Mouse (Mus musculus) mesoderm, embryonic 11.5 days (tissue): Measurements from ENCODE around the gene Ufd1.

Source experiments
- DNase-seq: peaks from one replicate; pipeline ENCODE4 v3.0.0-alpha.2; 2012; ENCODE audit warnings: low read depth, low spot score

The Ufd1 gene

GRCm38 (mm10) chr16:18811468-18812384 lies at the start of gene Ufd1, which contains the start of gene Cdc45:
Gene Ufd1, plus strand, starts transcription at chr16:18811779.
Gene Cdc45, minus strand, starts transcription at chr16:18811987.
- peak; percentile 96 for DNase-seq

DNA sequence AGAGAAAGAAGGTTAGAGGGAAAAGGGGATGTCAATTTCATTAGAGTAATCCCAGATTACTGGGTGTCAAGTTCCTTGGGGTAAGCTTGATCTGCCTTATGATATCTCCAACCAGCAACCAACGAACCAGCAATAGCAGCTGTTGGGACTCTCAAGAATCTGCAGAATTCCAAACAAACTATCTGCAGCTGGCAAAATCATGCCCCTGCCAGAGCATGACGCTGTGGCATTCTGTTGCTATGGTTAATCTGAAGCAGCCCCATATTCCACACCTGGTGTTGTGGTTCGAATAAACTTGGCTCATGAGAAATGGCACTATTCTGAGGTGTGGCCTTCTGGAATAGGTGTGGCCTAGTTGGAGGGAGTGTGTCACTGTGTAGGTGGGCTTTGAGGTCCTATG lies 48.6 kb upstream of the Ufd1 start:
- no peak for DNase-seq

DNA sequence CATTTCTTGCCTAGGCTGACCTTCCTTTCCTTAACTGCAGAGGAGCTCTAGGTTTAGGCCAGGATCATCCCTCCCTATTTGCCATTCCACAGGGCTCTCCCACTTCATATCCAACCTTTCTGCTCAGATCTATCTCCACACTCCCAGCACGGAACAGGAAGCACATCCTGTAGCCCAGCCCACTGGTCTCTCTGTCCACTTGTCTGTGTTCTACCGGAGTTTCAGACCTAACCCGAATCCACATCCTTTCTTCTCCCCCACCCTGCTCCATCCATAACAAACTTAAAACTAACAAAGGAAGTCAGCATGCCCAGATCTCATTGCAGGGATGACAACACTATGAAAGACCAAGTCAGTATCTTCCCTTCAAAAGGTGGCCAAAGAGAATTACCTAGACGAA lies 45.2 kb upstream of the Ufd1 start:
- no peak for DNase-seq

GRCm38 (mm10) chr16:18769501-18769900 lies 42.1 kb upstream of the Ufd1 start:
- DNase-seq: no peak

DNA sequence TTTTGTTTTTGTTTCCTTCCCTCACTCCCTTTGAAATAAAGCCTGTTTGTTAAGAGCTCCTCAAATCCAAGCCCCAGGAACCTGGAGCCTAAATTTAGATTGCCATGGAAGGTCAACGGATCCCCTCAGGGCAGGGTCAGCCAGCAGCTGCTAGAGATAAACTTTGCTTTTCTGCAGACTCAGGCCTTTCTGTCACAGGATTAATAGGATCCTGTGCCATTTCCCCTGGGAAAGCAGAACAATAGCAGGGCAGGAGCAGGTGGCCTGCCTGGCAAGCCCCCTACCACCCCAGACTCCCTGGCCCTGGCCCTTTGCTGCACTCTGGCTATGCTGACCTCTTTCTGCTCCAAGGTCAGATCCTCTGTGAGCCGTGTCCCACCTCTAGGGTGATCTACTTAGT lies 37.6 kb upstream of the Ufd1 start:
- DNase-seq: peak; percentile 59

DNA sequence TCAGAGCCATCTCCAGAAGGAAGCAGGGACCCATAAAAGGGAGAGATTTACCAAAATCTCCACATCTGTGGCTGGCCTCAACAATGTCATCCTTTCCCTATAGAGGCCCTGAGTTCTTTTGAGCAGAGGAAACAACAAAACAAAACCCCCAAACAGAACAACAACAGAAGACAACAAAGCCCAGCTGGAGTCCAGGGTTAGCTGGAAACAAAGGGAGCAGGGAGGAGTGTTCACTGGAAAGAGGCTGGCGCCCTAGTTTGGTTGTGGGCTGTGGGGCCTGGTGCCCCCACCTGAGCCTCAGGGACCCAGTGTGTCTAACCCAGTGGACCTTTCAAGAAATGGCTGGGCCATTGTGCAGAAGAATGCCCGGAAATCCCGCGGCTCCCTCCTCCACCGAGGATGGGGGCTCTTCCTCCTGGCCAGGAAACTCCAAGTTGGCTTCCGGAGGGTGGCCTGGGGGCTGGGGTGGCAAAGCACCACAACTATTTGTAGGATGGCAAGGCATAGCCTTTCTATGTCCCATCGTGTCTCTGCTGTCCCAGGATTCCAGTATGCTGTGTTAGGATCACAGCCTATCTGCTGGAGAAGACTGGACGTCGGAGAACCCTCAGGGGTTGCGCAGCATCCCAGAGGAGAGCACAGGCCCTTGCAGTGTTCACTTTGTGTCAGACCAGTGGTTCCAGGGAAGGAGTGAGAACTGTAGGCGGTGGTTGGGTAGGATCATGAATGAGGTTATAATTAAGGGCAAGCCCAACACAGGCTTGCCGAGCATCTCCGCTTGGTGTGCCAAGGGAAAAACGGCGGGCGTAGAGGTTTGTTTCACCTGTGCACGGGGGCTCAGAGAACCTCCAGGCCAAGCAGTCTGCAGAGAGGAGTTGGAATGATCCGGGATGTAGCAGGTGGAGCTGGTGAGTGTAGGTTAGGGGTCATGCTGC lies 35.7 kb upstream of the Ufd1 start:
- DNase-seq: no peak

DNA sequence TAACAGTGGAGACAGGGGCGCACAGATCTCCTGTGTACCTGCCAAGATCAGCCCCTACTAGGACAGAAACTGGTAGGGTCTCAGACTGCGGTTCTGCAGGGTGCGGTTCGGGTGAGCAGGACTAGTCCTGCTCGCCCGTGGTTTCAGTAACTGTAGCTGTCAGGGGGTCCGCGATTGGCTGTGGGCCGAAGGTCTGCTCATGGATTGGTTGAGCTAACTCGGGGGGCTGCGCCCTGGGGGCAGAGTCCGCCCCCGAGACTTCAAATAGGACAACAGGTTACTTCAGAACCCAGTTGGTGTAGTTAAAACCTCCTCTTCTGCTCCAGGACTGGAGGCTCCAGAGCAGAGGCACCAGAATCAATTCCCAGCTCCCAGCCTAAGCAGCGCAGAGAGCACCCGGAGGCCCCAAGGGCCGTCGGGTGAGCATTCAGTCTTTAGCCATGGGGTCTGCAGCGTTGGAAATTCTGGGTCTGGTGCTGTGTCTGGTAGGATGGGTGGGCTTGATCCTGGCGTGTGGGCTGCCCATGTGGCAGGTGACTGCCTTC lies 35.0 kb upstream of the Ufd1 start, which contains the start of gene Cldn5:
TSS of gene Cldn5 (plus strand) at position 292 of the 545 bp plus-strand sequence.
- DNase-seq: peak; percentile 56

DNA sequence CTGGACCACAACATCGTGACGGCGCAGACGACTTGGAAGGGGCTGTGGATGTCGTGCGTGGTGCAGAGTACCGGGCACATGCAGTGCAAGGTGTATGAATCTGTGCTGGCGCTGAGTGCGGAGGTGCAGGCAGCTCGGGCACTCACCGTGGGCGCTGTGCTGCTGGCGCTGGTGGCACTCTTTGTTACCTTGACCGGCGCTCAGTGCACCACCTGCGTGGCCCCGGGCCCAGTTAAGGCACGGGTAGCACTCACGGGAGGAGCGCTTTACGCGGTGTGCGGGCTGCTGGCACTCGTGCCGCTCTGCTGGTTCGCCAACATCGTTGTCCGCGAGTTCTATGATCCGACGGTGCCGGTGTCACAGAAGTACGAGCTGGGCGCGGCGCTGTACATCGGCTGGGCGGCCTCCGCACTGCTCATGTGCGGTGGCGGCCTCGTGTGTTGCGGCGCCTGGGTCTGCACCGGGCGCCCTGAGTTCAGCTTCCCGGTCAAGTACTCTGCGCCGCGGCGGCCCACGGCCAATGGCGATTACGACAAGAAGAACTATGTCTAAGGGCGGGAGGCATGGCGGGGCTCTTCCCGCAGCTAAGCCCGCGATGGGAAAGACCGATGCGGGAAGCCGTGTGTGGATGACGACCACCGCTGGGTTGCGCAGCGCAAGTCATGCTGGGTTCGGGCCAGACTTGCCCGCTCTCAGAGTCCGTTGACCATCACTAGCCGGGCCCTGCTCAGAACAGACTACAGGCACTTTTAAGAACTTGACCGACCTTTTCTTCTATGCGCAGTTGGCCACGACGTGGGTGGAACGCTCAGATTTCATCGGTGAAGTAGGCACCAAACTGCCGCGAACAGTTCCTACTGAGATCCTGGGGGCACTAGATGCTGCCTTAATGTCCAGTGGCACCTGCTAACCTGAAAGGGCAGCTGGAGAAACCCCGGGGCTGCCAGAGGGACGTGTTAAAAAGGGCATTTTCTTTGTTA lies 34.2 kb upstream of the Ufd1 start:
- peak; percentile 25 for DNase-seq

DNA sequence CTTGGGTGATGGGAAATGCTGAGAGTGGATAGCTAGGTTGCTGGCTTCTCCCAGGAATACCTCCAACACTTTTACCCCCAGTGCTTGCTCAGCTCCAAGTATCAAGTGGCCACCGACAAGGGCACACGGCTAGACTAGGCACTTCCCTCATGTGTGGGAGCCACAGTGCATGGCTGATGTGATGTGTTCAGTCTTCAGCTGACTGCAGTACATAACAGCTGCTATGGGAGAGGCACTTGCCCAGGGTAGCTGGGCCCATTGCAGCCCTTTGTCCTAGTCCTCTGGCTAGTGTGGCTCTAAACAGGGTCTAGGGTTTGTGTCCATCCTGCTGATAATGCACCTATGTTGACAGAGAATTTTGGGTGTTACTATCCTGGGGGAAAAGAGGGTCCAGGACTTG lies 33.1 kb upstream of the Ufd1 start:
- no peak for DNase-seq

DNA sequence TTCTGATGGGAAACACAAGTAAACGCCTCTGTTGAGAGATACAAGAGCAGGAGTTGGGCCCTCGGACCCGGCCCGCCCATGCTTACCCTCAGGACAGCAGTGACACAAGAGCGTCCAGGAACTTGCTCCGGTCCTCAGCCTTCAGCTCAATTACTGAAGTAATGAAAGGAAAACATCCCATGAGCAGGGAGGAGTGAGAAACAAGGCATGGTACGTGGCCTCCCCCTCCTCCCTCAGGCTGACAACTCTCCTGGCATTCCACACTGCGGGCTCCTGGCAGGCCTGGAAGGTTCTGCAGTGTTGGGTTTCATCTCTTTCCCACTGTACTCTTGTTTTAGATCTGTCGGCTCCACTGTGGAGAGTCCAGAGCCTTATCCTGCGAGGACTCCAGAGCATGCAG lies 29.8 kb upstream of the Ufd1 start:
- DNase-seq: no peak

GRCm38 (mm10) chr16:18785025-18785424 lies 26.6 kb upstream of the Ufd1 start:
- DNase-seq: no peak

- DNase-seq: no peak
These were observed 26.1 kb upstream of the Ufd1 start for GRCm38 (mm10) chr16:18785485-18785884.

DNA sequence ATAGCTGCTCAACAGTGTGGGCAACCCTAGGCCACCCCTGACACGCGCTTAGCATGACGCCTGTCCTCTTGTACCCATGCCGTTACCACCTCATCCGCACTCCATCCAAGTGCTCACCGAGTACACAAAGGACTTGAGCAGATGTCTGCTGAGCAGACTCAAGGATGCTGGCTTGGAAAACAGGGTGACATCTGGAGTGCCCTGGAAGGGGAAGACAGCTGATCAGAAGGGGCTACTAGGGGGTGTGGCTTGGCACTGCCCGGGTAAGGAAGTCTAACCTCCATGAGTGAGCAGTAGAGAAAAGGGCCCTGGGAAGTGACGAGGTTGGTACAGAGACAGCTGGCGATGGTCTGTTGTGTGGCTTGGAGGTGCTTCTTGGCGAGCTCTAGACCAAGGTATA lies 24.9 kb upstream of the Ufd1 start:
- no peak for DNase-seq

DNA sequence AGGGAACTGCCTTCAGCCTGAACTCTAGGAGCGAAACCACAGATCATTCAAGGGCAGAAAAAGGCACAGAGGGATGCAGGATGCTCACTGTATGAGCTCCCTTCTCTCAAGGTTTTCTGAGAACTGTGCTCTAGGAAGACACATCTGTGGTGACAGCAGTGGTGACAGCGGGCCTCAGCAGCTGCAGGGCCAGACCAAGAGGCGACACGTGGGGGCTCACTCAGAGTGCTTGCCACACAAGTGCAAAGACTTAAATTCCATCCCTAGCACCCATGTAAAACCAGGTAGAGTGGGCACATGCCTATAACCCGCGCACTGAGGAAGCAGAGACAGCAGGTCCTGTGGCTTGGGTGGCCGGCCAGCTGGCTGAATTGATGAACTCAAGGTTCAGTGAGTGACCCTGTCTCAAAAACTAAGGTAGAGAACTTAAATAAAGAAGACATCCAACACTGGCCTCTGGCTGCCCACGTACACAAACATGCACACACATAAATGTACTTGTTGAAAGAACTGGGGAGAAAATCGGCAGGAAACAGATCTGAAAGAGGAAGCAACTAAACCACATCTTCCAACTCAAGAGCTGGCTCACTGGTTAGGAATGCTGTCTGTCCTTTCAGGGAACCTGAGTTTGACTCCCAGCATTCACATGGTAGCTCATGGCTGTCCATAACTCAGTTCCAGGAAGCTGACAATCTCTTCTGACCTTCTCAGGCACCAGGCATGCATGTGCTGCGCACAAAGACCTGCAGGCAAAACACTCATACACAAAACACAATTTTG lies 22.8 kb upstream of the Ufd1 start:
- no peak for DNase-seq

DNA sequence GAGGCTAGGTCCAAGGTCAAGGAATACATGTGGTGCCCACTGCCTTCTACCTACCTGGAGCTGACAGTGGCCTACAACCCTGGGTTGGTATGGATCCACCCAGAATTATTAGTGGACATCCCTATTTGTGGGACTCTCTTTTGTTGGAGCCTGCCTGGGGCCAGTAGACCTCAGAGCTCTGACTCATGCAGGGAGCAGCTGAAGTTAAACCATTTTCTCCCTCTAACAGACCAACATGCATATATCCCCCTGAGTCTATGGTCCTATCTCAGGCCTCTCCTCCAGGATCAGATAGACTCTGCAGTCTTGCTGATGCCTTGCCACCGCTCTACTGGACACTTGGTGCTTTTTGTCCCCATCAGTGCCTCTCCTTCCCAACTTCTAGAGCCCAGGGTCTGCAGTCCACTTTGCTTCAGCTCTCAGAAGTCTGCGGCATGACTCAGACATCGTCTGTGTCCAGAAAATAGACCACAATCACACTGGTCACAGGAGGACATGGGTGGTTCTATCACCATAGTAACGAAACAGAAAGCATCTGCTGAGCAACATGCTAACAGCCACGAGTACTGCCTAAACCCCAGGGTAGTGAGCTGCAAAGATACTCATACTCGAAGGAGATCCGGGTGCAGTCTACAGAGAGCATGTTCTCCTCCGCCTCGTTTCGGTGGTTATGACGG lies 16.2 kb upstream of the Ufd1 start:
- no peak for DNase-seq

DNA sequence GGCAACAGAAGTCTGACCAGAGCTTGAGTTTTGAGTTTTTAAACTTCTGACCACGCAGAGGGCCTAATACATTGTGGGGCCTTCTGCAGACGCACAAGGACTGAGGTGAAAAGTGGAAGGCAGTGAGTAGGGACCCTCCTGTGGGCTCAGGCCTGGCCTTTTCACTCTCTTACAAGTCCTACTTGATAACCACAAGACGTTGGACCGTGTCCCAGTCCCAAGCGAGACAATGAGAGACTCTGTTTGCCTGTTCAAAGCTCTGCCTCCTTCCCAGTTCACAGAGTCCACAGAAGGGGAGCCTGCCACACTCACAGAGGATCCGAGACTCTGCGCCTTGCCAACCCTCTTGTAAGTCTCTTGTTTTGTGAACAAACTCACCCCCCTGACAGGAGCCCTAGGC lies 14.9 kb upstream of the Ufd1 start:
- no peak for DNase-seq

- no peak for DNase-seq
These were observed 13.4 kb upstream of the Ufd1 start for GRCm38 (mm10) chr16:18798151-18798550.

- peak; percentile 16 for DNase-seq
These were observed 12.7 kb upstream of the Ufd1 start for GRCm38 (mm10) chr16:18798841-18799240.

DNA sequence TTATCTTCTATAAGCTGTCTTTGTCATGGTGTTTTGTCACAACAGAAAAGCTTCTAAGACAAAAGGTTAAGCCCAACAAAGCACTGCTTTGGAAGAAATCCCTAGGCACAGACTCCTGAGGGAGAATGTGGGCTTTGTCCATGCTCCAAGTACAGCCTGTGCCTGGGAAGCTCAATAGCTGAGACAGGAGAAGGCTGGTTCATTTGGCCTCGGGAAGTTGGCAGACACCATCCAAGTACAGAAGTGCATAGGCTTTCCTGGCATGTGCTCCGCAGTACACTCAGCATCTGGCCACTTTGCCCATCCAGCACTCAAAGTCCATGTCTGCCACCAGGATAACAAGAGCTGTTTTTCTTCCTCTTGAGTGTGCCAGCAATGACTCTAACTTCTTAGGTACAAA lies 5.8 kb upstream of the Ufd1 start:
- DNase-seq: no peak
